Mouse (Mus musculus): ENCODE data around the gene Rtl8a. TPM values are rescaled to one million over a fixed set of nuclear protein-coding genes. Genes with fewer than 3 reads are reported as not detected.
"Not testable (repeated sequence)": the region's sequence is repeated elsewhere in the genome, so short reads cannot be mapped to it uniquely, and the experiment has no call there.

The Rtl8a gene
- 3.1 and 3.2 TPM in 2 replicates for total RNA-seq (2014; rRNA removed)
- 36.8 and 39.2 TPM in 2 replicates for polyA plus RNA-seq (2012; rRNA removed)

GRCm38 (mm10) chrX:53642980-53643961 lies at the start of gene Rtl8a:
Gene Rtl8a, minus strand, starts transcription at chrX:53643682.
- H3K27me3 ChIP-seq (ENCODE audit: control insufficient read depth, insufficient read depth, low read length); H3K27ac ChIP-seq (replicated peaks; ENCODE audit: insufficient read depth, low read depth, low read length); H3K4me1 ChIP-seq (ENCODE audit: control insufficient read depth, insufficient read depth, low read length); H3K9ac ChIP-seq (ENCODE audit: low read depth, low read length); H3K79me2 ChIP-seq (ENCODE audit: control insufficient read depth, insufficient read depth, low read length); H3K36me3 ChIP-seq (ENCODE audit: control insufficient read depth, insufficient read depth, low read length): not testable (repeated sequence)
- peak; percentile 62 for DNase-seq (ENCODE audit: extremely low read depth, low read depth, low spot score)
- peak within 1 kb of the TSS; percentile 54; the same call in 1 of the 2 replicates for H3K4me3 ChIP-seq (ENCODE audit: insufficient read depth, low read depth, low read length)
- WGBS, result under 1% methylated on average over 12 of the region's 50 CpGs

DNA sequence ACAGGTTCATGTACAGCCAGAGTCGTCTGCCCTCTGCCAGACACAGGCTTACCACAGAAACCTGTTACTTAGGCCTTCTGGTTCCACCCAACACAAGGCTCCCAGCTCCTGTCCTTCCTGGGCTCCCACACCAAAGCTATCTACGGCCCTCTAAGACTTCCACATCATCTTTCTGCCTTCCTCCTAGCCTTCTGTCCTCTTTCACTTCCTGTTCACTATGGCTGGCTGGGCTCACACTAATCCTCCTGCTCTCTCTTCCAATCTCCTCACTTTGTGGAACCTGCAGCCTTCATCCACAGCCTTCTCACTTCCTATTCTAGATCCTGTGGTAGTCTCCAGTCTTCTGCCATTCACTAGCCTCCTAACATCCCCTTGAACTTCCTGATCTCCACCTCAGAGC lies 49.7 kb upstream of the Rtl8a start:
- WGBS, result 93% methylated on average over 2 of the region's 2 CpGs

GRCm38 (mm10) chrX:53692065-53692464 lies 48.6 kb upstream of the Rtl8a start:
- WGBS, result 69% methylated on average over 2 of the region's 2 CpGs
- H3K36me3 ChIP-seq (ENCODE audit: control insufficient read depth, insufficient read depth, low read length), result no peaks in the 10 kb centered on the region
- TF ChIP-seq CTCF (IDR thresholded peaks at IDR 0.05; ENCODE audit: low read depth, low read length) (no peak), POLR2A (IDR thresholded peaks at IDR 0.05; ENCODE audit: extremely low read depth, insufficient read depth, low read length) (no peak)
- H3K27ac ChIP-seq (replicated peaks; ENCODE audit: insufficient read depth, low read depth, low read length), result no peak overlapping the region
- no peak for DNase-seq (ENCODE audit: extremely low read depth, low read depth, low spot score)
- no peaks in the 10 kb centered on the region for H3K79me2 ChIP-seq (ENCODE audit: control insufficient read depth, insufficient read depth, low read length)
- H3K4me1 ChIP-seq (ENCODE audit: control insufficient read depth, insufficient read depth, low read length), result no peaks in the 10 kb centered on the region; the same call in 1 of the 2 replicates
- H3K4me3 ChIP-seq (ENCODE audit: insufficient read depth, low read depth, low read length), result no peak overlapping the region
- no peak overlapping the region for H3K9ac ChIP-seq (ENCODE audit: low read depth, low read length)
- H3K27me3 ChIP-seq (ENCODE audit: control insufficient read depth, insufficient read depth, low read length), result no peaks in the 10 kb centered on the region

More for the DNA sequence above, 49.7 kb upstream of the Rtl8a start:
- H3K4me3 ChIP-seq (ENCODE audit: insufficient read depth, low read depth, low read length), result no peak overlapping the region
- DNase-seq (ENCODE audit: extremely low read depth, low read depth, low spot score), result no peak
- H3K79me2 ChIP-seq (ENCODE audit: control insufficient read depth, insufficient read depth, low read length), result no peaks in the 10 kb centered on the region
- TF ChIP-seq POLR2A (IDR thresholded peaks at IDR 0.05; ENCODE audit: extremely low read depth, insufficient read depth, low read length) (no peak), CTCF (IDR thresholded peaks at IDR 0.05; ENCODE audit: low read depth, low read length) (no peak)
- H3K36me3 ChIP-seq (ENCODE audit: control insufficient read depth, insufficient read depth, low read length), result no peaks in the 10 kb centered on the region
- H3K9ac ChIP-seq (ENCODE audit: low read depth, low read length), result no peak overlapping the region
- H3K27ac ChIP-seq (replicated peaks; ENCODE audit: insufficient read depth, low read depth, low read length), result no peak overlapping the region
- H3K4me1 ChIP-seq (ENCODE audit: control insufficient read depth, insufficient read depth, low read length), result no peaks in the 10 kb centered on the region; the same call in 1 of the 2 replicates
- H3K27me3 ChIP-seq (ENCODE audit: control insufficient read depth, insufficient read depth, low read length), result no peaks in the 10 kb centered on the region

DNA sequence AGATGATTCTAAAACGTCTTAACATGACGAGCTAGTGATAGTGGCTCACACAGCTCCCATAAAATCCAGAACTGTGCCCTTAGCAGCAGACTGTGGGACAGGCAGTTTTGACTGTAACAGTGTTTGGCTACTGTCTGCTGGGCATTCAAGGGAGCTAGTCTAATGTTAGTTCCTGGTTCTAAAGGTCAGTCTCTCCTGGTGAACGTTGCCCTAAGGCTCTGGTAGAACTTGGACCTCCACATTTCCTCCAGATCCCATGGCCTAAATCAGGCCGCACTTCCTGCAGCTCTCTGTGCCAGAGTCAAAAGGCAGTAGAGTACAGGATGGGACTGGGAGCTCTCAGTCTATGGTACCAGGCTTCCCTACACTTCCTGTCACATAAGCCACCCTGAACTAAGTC lies 41.2 kb upstream of the Rtl8a start:
- not testable (repeated sequence) for H3K27me3 ChIP-seq (ENCODE audit: control insufficient read depth, insufficient read depth, low read length); H3K4me1 ChIP-seq (ENCODE audit: control insufficient read depth, insufficient read depth, low read length); H3K79me2 ChIP-seq (ENCODE audit: control insufficient read depth, insufficient read depth, low read length); H3K36me3 ChIP-seq (ENCODE audit: control insufficient read depth, insufficient read depth, low read length); H3K27ac ChIP-seq (replicated peaks; ENCODE audit: insufficient read depth, low read depth, low read length); H3K9ac ChIP-seq (ENCODE audit: low read depth, low read length); H3K4me3 ChIP-seq (ENCODE audit: insufficient read depth, low read depth, low read length)
- 11% methylated on average over 2 of the region's 4 CpGs for WGBS
- peak; percentile 31 for DNase-seq (ENCODE audit: extremely low read depth, low read depth, low spot score)

- 60% methylated on average over 2 of the region's 3 CpGs for WGBS
- H3K36me3 ChIP-seq (ENCODE audit: control insufficient read depth, insufficient read depth, low read length), result not testable (repeated sequence)
Observed at GRCm38 (mm10) chrX:53682650-53683049, 39.2 kb upstream of the Rtl8a start.

GRCm38 (mm10) chrX:53676943-53677342 lies 33.5 kb upstream of the Rtl8a start:
- H3K4me1 ChIP-seq (ENCODE audit: control insufficient read depth, insufficient read depth, low read length); H3K27ac ChIP-seq (replicated peaks; ENCODE audit: insufficient read depth, low read depth, low read length); H3K36me3 ChIP-seq (ENCODE audit: control insufficient read depth, insufficient read depth, low read length); H3K27me3 ChIP-seq (ENCODE audit: control insufficient read depth, insufficient read depth, low read length); H3K79me2 ChIP-seq (ENCODE audit: control insufficient read depth, insufficient read depth, low read length); H3K4me3 ChIP-seq (ENCODE audit: insufficient read depth, low read depth, low read length); H3K9ac ChIP-seq (ENCODE audit: low read depth, low read length); DNase-seq (ENCODE audit: extremely low read depth, low read depth, low spot score): not testable (repeated sequence)
- 29% methylated on average over 2 of the region's 2 CpGs for WGBS
- TF ChIP-seq CTCF (IDR thresholded peaks at IDR 0.05; ENCODE audit: low read depth, low read length), result 0 out of 2 replicates have a peak, but pooled peaks have one; percentile 2

More at GRCm38 (mm10) chrX:53682650-53683049, 39.2 kb upstream of the Rtl8a start:
- not testable (repeated sequence) for H3K4me3 ChIP-seq (ENCODE audit: insufficient read depth, low read depth, low read length); H3K4me1 ChIP-seq (ENCODE audit: control insufficient read depth, insufficient read depth, low read length); H3K79me2 ChIP-seq (ENCODE audit: control insufficient read depth, insufficient read depth, low read length); H3K27ac ChIP-seq (replicated peaks; ENCODE audit: insufficient read depth, low read depth, low read length); H3K9ac ChIP-seq (ENCODE audit: low read depth, low read length); DNase-seq (ENCODE audit: extremely low read depth, low read depth, low spot score); H3K27me3 ChIP-seq (ENCODE audit: control insufficient read depth, insufficient read depth, low read length)

GRCm38 (mm10) chrX:53670696-53671095 lies 27.2 kb upstream of the Rtl8a start:
- H3K27ac ChIP-seq (replicated peaks; ENCODE audit: insufficient read depth, low read depth, low read length); H3K36me3 ChIP-seq (ENCODE audit: control insufficient read depth, insufficient read depth, low read length); DNase-seq (ENCODE audit: extremely low read depth, low read depth, low spot score); H3K79me2 ChIP-seq (ENCODE audit: control insufficient read depth, insufficient read depth, low read length); H3K27me3 ChIP-seq (ENCODE audit: control insufficient read depth, insufficient read depth, low read length); H3K9ac ChIP-seq (ENCODE audit: low read depth, low read length); H3K4me1 ChIP-seq (ENCODE audit: control insufficient read depth, insufficient read depth, low read length): not testable (repeated sequence)
- peak overlapping the region; percentile 48 for H3K4me3 ChIP-seq (ENCODE audit: insufficient read depth, low read depth, low read length)
- 7% methylated on average over 3 of the region's 4 CpGs for WGBS

All from liver, adult 2 months (tissue).